Mouse (Mus musculus) hindbrain, embryonic 15.5 days (tissue): ENCODE data around the gene Galc. TPM values are rescaled to one million over a fixed set of nuclear protein-coding genes. Genes with fewer than 3 reads are reported as not detected.

Experiments
- ATAC-seq: fragments of 200-750 bp; cut with Nextera tagmentation; 2 replicates; pipeline ENCODE4 v1.8.0; 2017; ENCODE audit warnings: low read depth, moderate number of reproducible peaks, moderate TSS enrichment; ENCODE audit not compliant: low FRiP score
- H3K27ac ChIP-seq: fragments of 300-500 bp; sonication (generic); replicated peaks from 2 replicates; pipeline ENCODE4 v1.5.1; 2015; ENCODE audit warnings: mild to moderate bottlenecking, inconsistent platforms
- H3K27me3 ChIP-seq: fragments of 300-500 bp; sonication (generic); 2 replicates; pipeline ENCODE4 v1.6.1; 2015; ENCODE audit warnings: control low read depth, inconsistent platforms
- H3K36me3 ChIP-seq: fragments of 300-500 bp; sonication (generic); 2 replicates; pipeline ENCODE4 v1.6.1; 2015; ENCODE audit warnings: control low read depth, inconsistent platforms
- H3K4me1 ChIP-seq: fragments of 300-500 bp; sonication (generic); replicated peaks from 2 replicates; pipeline ENCODE4 v1.6.1; 2015; ENCODE audit warnings: control low read depth, inconsistent platforms
- H3K4me2 ChIP-seq: fragments of 300-500 bp; sonication (generic); 2 replicates; pipeline ENCODE4 v1.6.1; 2015; ENCODE audit warnings: moderate library complexity, mild to moderate bottlenecking, inconsistent platforms
- H3K4me3 ChIP-seq: fragments of 300-500 bp; sonication (generic); 2 replicates; pipeline ENCODE4 v1.5.1; 2015; ENCODE audit warnings: mild to moderate bottlenecking, inconsistent platforms
- H3K9ac ChIP-seq: fragments of 300-500 bp; sonication (generic); 2 replicates; pipeline ENCODE4 v1.6.1; 2015; ENCODE audit warnings: inconsistent platforms
- H3K9me3 ChIP-seq: fragments of 300-500 bp; sonication (generic); 2 replicates; pipeline ENCODE4 v1.6.1; 2016; ENCODE audit warnings: control low read depth, inconsistent platforms
- WGBS: fragments of 180-500 bp; shearing (Covaris S2); methylation state at CpG from one replicate; pipeline ENCODE4 v1.1.7; 2015; 5-methylcytosine and 5-hydroxymethylcytosine counted together
- polyA plus RNA-seq: library from polyadenylated mRNA; unstranded; fragments of >200 nt; fragmentation: Nextera tagmentation; extraction: Ambion mirVana; gene quantifications from 2 replicates; pipeline ENCODE4 v1.2.1, GENCODE M21; 2015

Galc gene
- polyA plus RNA-seq, result 10.8 and 10.9 TPM in 2 replicates

GRCm38 (mm10) chr12:98258845-98259517 is at the start of gene Galc:
TSS of gene Galc (minus strand) at chr12:98259459.
- peak; percentile 95 for ATAC-seq
- H3K36me3 ChIP-seq, result no peaks in the 10 kb centered on the region
- peak within 1 kb of the TSS; percentile 97 for H3K27ac ChIP-seq
- no peaks in the 10 kb centered on the region for H3K9me3 ChIP-seq
- H3K4me1 ChIP-seq, result peaks cover 12% of the 10 kb centered on the region
- no peaks in the 10 kb centered on the region for H3K27me3 ChIP-seq
- under 1% methylated on average over 74 of the region's 76 CpGs for WGBS
- H3K9ac ChIP-seq, result peak within 1 kb of the TSS; percentile 83
- peak within 1 kb of the TSS; percentile 60 for H3K4me2 ChIP-seq
- peak within 1 kb of the TSS; percentile 78 for H3K4me3 ChIP-seq

- Histone ChIP-seq H3K4me2 (no peak overlapping the region), H3K4me1 (no peaks in the 10 kb centered on the region), H3K9ac (no peak overlapping the region), H3K9me3 (no peaks in the 10 kb centered on the region), H3K4me3 (no peak overlapping the region), H3K27me3 (no peaks in the 10 kb centered on the region), H3K36me3 (no peaks in the 10 kb centered on the region), H3K27ac (no peak overlapping the region)
- ATAC-seq, result no peak
- 85% methylated on average over 7 of the region's 7 CpGs for WGBS
Measured at GRCm38 (mm10) chr12:98307179-98307915, 48.1 kb upstream of the Galc start.

GRCm38 (mm10) chr12:98303013-98303412 is 43.8 kb upstream of the Galc start:
- ATAC-seq, result no peak
- Histone ChIP-seq H3K9me3 (no peaks in the 10 kb centered on the region), H3K27ac (no peak overlapping the region), H3K4me3 (no peak overlapping the region), H3K4me1 (no peaks in the 10 kb centered on the region), H3K9ac (no peak overlapping the region), H3K4me2 (no peak overlapping the region), H3K36me3 (no peaks in the 10 kb centered on the region), H3K27me3 (no peaks in the 10 kb centered on the region)
- WGBS, result 51% methylated on average over 1 of the region's 1 CpGs

GRCm38 (mm10) chr12:98301980-98302379 is 42.7 kb upstream of the Galc start:
- H3K9me3 ChIP-seq, result no peaks in the 10 kb centered on the region
- no peak for ATAC-seq
- H3K27me3 ChIP-seq, result no peaks in the 10 kb centered on the region
- no peak overlapping the region for H3K4me3 ChIP-seq
- H3K4me2 ChIP-seq, result no peak overlapping the region
- no peak overlapping the region for H3K9ac ChIP-seq
- no peaks in the 10 kb centered on the region for H3K36me3 ChIP-seq
- H3K4me1 ChIP-seq, result no peaks in the 10 kb centered on the region
- WGBS, result 92% methylated on average over 5 of the region's 5 CpGs
- H3K27ac ChIP-seq, result no peak overlapping the region

GRCm38 (mm10) chr12:98294241-98294640 is 35.0 kb upstream of the Galc start:
- Histone ChIP-seq H3K36me3 (no peaks in the 10 kb centered on the region), H3K4me1 (no peaks in the 10 kb centered on the region), H3K4me3 (no peak overlapping the region), H3K27ac (no peak overlapping the region), H3K9ac (no peak overlapping the region), H3K9me3 (no peaks in the 10 kb centered on the region), H3K27me3 (no peaks in the 10 kb centered on the region), H3K4me2 (no peak overlapping the region)
- 87% methylated on average over 2 of the region's 2 CpGs for WGBS
- no peak for ATAC-seq

GRCm38 (mm10) chr12:98292278-98292677 is 33.0 kb upstream of the Galc start:
- no peaks in the 10 kb centered on the region for H3K36me3 ChIP-seq
- H3K4me2 ChIP-seq, result no peak overlapping the region
- 81% methylated on average over 4 of the region's 4 CpGs for WGBS
- no peaks in the 10 kb centered on the region for H3K4me1 ChIP-seq
- no peaks in the 10 kb centered on the region for H3K27me3 ChIP-seq
- no peak overlapping the region for H3K9ac ChIP-seq
- no peaks in the 10 kb centered on the region for H3K9me3 ChIP-seq
- no peak overlapping the region for H3K4me3 ChIP-seq
- H3K27ac ChIP-seq, result no peak overlapping the region
- ATAC-seq, result no peak

DNA sequence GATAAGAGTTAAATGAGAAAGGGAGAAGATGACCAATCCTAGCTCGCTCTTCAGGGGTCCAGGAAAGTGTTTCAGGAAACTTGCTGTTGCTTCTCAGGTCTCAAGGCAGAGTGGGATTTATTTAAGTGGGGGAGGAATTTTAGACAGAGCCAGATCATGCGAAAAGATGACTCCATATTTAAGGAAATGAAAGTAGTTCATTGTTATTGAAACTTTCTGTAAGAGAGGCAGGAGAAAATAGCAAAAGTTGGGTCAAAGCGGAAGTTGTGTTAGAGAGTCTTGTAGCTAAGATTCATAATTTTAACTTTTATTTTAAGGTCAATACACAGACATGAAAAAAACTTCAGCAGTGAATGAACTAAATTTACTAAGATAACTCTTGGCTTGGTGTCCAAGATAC is 31.2 kb upstream of the Galc start:
- 88% methylated on average over 3 of the region's 3 CpGs for WGBS
- H3K36me3 ChIP-seq, result no peaks in the 10 kb centered on the region
- no peak overlapping the region for H3K4me3 ChIP-seq
- no peaks in the 10 kb centered on the region for H3K9me3 ChIP-seq
- H3K4me1 ChIP-seq, result no peaks in the 10 kb centered on the region
- no peak for ATAC-seq
- H3K4me2 ChIP-seq, result no peak overlapping the region
- H3K27ac ChIP-seq, result no peak overlapping the region
- no peaks in the 10 kb centered on the region for H3K27me3 ChIP-seq
- H3K9ac ChIP-seq, result no peak overlapping the region

- Histone ChIP-seq H3K9me3 (no peaks in the 10 kb centered on the region), H3K36me3 (no peaks in the 10 kb centered on the region), H3K9ac (no peak overlapping the region), H3K4me3 (no peak overlapping the region), H3K27me3 (no peaks in the 10 kb centered on the region), H3K4me1 (no peaks in the 10 kb centered on the region), H3K4me2 (no peak overlapping the region), H3K27ac (no peak overlapping the region)
- no peak for ATAC-seq
- 91% methylated on average over 3 of the region's 3 CpGs for WGBS
Measured at GRCm38 (mm10) chr12:98284477-98284876, 25.2 kb upstream of the Galc start.

- WGBS, result 72% methylated on average over 3 of the region's 3 CpGs
- no peaks in the 10 kb centered on the region for H3K9me3 ChIP-seq
- H3K27ac ChIP-seq, result no peak overlapping the region
- no peak overlapping the region for H3K9ac ChIP-seq
- no peaks in the 10 kb centered on the region for H3K4me1 ChIP-seq
- no peak overlapping the region for H3K4me3 ChIP-seq
- no peak for ATAC-seq
- no peaks in the 10 kb centered on the region for H3K36me3 ChIP-seq
- H3K27me3 ChIP-seq, result no peaks in the 10 kb centered on the region
- no peak overlapping the region for H3K4me2 ChIP-seq
Measured at GRCm38 (mm10) chr12:98283487-98283860, 24.2 kb upstream of the Galc start.

DNA sequence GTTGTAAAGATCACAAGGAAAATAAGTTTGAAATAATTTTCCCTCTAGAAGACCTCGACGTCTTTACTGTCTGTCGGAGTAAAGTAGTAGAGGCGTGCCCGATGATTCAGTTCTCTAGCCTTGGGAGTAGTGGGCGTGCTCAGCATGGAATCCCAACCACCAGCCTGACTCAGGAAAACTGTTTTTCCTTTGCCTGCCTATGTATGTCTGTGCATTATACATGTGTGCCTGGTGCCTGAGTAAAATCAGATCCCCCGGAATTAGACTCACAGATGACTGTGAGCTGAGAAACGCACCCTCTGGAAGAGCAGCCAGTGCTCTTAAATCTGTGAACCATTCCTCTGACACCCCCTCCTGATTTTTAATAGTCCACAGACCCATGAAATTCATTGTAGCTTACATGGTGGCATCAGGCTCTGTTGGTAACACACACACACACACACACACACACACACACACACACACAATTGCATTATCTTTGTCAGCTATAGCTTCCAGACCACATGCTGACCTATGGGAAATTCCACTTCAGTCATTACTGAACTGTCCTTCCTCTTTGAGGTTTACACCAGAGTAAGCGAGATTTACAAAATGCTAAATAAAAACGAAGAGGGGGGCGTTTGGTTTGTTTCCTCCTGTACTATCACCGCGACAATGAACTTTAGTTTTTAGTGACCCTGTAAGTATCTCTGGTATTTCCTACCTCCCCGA is 23.7 kb upstream of the Galc start:
- Histone ChIP-seq H3K4me3 (no peak overlapping the region), H3K4me2 (no peak overlapping the region), H3K9me3 (no peaks in the 10 kb centered on the region), H3K9ac (no peak overlapping the region), H3K4me1 (no peaks in the 10 kb centered on the region), H3K27me3 (no peaks in the 10 kb centered on the region), H3K36me3 (no peaks in the 10 kb centered on the region), H3K27ac (no peak overlapping the region)
- WGBS, result 84% methylated on average over 14 of the region's 14 CpGs
- ATAC-seq, result no peak

- ATAC-seq, result no peak
- no peaks in the 10 kb centered on the region for H3K4me1 ChIP-seq
- WGBS, result 77% methylated on average over 8 of the region's 8 CpGs
- H3K9ac ChIP-seq, result no peak overlapping the region
- no peaks in the 10 kb centered on the region for H3K27me3 ChIP-seq
- H3K27ac ChIP-seq, result no peak overlapping the region
- H3K4me2 ChIP-seq, result no peak overlapping the region
- H3K36me3 ChIP-seq, result no peaks in the 10 kb centered on the region
- no peak overlapping the region for H3K4me3 ChIP-seq
- H3K9me3 ChIP-seq, result no peaks in the 10 kb centered on the region
Measured at GRCm38 (mm10) chr12:98280996-98281395, 21.7 kb upstream of the Galc start.

- Histone ChIP-seq H3K4me3 (no peak overlapping the region), H3K9ac (no peak overlapping the region), H3K4me2 (no peak overlapping the region), H3K9me3 (no peaks in the 10 kb centered on the region), H3K27ac (no peak overlapping the region), H3K36me3 (no peaks in the 10 kb centered on the region), H3K27me3 (no peaks in the 10 kb centered on the region), H3K4me1 (no peaks in the 10 kb centered on the region)
- ATAC-seq, result no peak
- WGBS, result 37% methylated on average over 5 of the region's 5 CpGs
Measured at GRCm38 (mm10) chr12:98280530-98280929, 21.3 kb upstream of the Galc start.
